Mouse (Mus musculus) MEL (cell line): ENCODE measurements around the gene Ppp1r27. TPM values are rescaled to one million over a fixed set of nuclear protein-coding genes. Genes with fewer than 3 reads are reported as not detected.
A peak's percentile ranks its signal among the peaks of the same experiment; 100 is the strongest.

Experiments
- DNase-seq: peaks from one replicate; pipeline ENCODE4 v3.0.0; 2011; ENCODE audit warnings: low read depth, low spot score
- H3K27ac ChIP-seq: 2 replicates; pipeline ENCODE4 v1.5.1; 2012; ENCODE audit warnings: low read depth, mild to moderate bottlenecking, control low read depth, low read length, moderate library complexity; ENCODE audit not compliant: control insufficient read depth
- H3K27me3 ChIP-seq, 2 experiments: fragments of 150-350 bp in 1 of 2; sonication (generic) in 1 of 2; 2 replicates each; pipeline ENCODE4 v1.6.1; 2012; ENCODE audit warnings: low read length in 2 of 2, mild to moderate bottlenecking in 2 of 2, improper control_type of control experiment in 1 of 2, moderate library complexity in 1 of 2; ENCODE audit not compliant: insufficient read depth in 2 of 2, control insufficient read depth in 1 of 2
- H3K36me3 ChIP-seq, 2 experiments: 2 replicates each; pipeline ENCODE4 v1.6.1; 2012 to 2014; ENCODE audit warnings: low read length in 2 of 2, improper control_type of control experiment in 1 of 2, inconsistent platforms in 1 of 2, mild to moderate bottlenecking in 1 of 2; ENCODE audit not compliant: insufficient read depth in 2 of 2, control insufficient read depth in 1 of 2
- H3K4me1 ChIP-seq, 2 experiments: fragments of 150-350 bp in 1 of 2; sonication (generic) in 1 of 2; 2 replicates each; pipeline ENCODE4 v1.6.1; 2012; ENCODE audit warnings: low read length in 2 of 2, improper control_type of control experiment in 1 of 2, mild to moderate bottlenecking in 1 of 2; ENCODE audit not compliant: insufficient read depth in 2 of 2, control insufficient read depth in 1 of 2
- H3K4me3 ChIP-seq, 2 experiments: fragments of 150-350 bp in 1 of 2; sonication (generic) in 1 of 2; 2 replicates each; pipeline ENCODE4 v1.5.1; 2012; ENCODE audit warnings: low read depth in 2 of 2, low read length in 2 of 2, mild to moderate bottlenecking in 2 of 2, moderate library complexity in 2 of 2, control low read depth in 1 of 2, improper control_type of control experiment in 1 of 2; ENCODE audit not compliant: control insufficient read depth in 1 of 2, insufficient read depth in 1 of 2
- H3K79me2 ChIP-seq: 2 replicates; pipeline ENCODE4 v1.6.1; 2012; ENCODE audit warnings: mild to moderate bottlenecking, low read length, moderate library complexity; ENCODE audit not compliant: control insufficient read depth, poor library complexity, insufficient read depth
- H3K9ac ChIP-seq: 2 replicates; pipeline ENCODE4 v1.6.1; 2012; ENCODE audit warnings: low read depth, mild to moderate bottlenecking, control low read depth, low read length, moderate library complexity; ENCODE audit not compliant: control insufficient read depth, poor library complexity, severe bottlenecking
- H3K9me3 ChIP-seq: fragments of 150-350 bp; sonication (generic); replicated peaks from 2 replicates; pipeline ENCODE4 v1.6.1; 2012; ENCODE audit warnings: mild to moderate bottlenecking, low read length, improper control_type of control experiment, moderate library complexity; ENCODE audit not compliant: insufficient read depth
- BHLHE40 ChIP-seq: IDR thresholded peaks from 2 replicates; pipeline ENCODE4 v1.6.1; 2012; ENCODE audit warnings: low read depth, mild to moderate bottlenecking, inconsistent platforms, low read length, improper control_type of control experiment, borderline replicate concordance
- CHD2 ChIP-seq: IDR thresholded peaks from 2 replicates; pipeline ENCODE4 v1.6.1; 2011; ENCODE audit warnings: low read length, improper control_type of control experiment
- CTCF ChIP-seq, 3 experiments: IDR thresholded peaks in 2 of 3; conservative IDR thresholded peaks in 1 of 3; 2 replicates each; pipeline ENCODE4 v1.5.1; 2011 to 2012; ENCODE audit warnings: low read length in 3 of 3, low read depth in 2 of 3, mild to moderate bottlenecking in 2 of 3, improper control_type of control experiment in 1 of 3, inconsistent platforms in 1 of 3, mixed read lengths in 1 of 3, moderate library complexity in 1 of 3; ENCODE audit not compliant: control insufficient read depth in 1 of 3, insufficient read depth in 1 of 3, poor library complexity in 1 of 3, severe bottlenecking in 1 of 3
- E2F4 ChIP-seq: IDR thresholded peaks from 2 replicates; pipeline ENCODE4 v1.6.1; 2011; ENCODE audit warnings: low read depth, low read length, improper control_type of control experiment, borderline replicate concordance
- ELF1 ChIP-seq: IDR thresholded peaks from 2 replicates; pipeline ENCODE4 v1.6.1; 2014; ENCODE audit warnings: low read depth, mild to moderate bottlenecking, inconsistent platforms, low read length, improper control_type of control experiment, moderate library complexity
- EP300 ChIP-seq, 2 experiments: IDR thresholded peaks; 2 replicates each; pipeline ENCODE4 v1.6.1; 2011; ENCODE audit warnings: improper control_type of control experiment in 2 of 2, low read length in 2 of 2, low read depth in 1 of 2, mild to moderate bottlenecking in 1 of 2
- ETS1 ChIP-seq: IDR thresholded peaks from 2 replicates; pipeline ENCODE4 v1.6.1; 2012; ENCODE audit warnings: low read depth, mild to moderate bottlenecking, inconsistent platforms, low read length, improper control_type of control experiment, moderate library complexity
- GABPA ChIP-seq: IDR thresholded peaks from 2 replicates; pipeline ENCODE4 v1.6.1; 2012; ENCODE audit warnings: low read depth, mild to moderate bottlenecking, inconsistent platforms, low read length, improper control_type of control experiment, moderate library complexity
- HCFC1 ChIP-seq: IDR thresholded peaks from 2 replicates; pipeline ENCODE4 v1.6.1; 2012; ENCODE audit warnings: low read depth, mild to moderate bottlenecking, inconsistent platforms, low read length, improper control_type of control experiment, moderate library complexity
- JUND ChIP-seq: IDR thresholded peaks from 2 replicates; pipeline ENCODE4 v1.6.1; 2011; ENCODE audit warnings: low read depth, mild to moderate bottlenecking, improper control_type of control experiment, low read length
- KAT2A ChIP-seq: conservative IDR thresholded peaks from 2 replicates; pipeline ENCODE4 v1.6.1; 2012; ENCODE audit warnings: low read depth, low read length, improper control_type of control experiment, inconsistent platforms
- MAFK ChIP-seq: IDR thresholded peaks from 2 replicates; pipeline ENCODE4 v1.6.1; 2011; ENCODE audit warnings: low read depth, mild to moderate bottlenecking, low read length, improper control_type of control experiment, borderline replicate concordance
- MAX ChIP-seq: IDR thresholded peaks from 2 replicates; pipeline ENCODE4 v1.6.1; 2011; ENCODE audit warnings: low read length, improper control_type of control experiment
- MAZ ChIP-seq: IDR thresholded peaks from 2 replicates; pipeline ENCODE4 v1.6.1; 2012; ENCODE audit warnings: low read depth, mild to moderate bottlenecking, inconsistent platforms, low read length, improper control_type of control experiment
- MXI1 ChIP-seq: IDR thresholded peaks from 2 replicates; pipeline ENCODE4 v1.6.1; 2011; ENCODE audit warnings: mild to moderate bottlenecking, low read depth, low read length, improper control_type of control experiment
- MYC ChIP-seq: IDR thresholded peaks from 2 replicates; pipeline ENCODE4 v1.6.1; 2011; ENCODE audit warnings: low read depth, mild to moderate bottlenecking, low read length, improper control_type of control experiment, moderate library complexity
- NRF1 ChIP-seq: IDR thresholded peaks from 2 replicates; pipeline ENCODE4 v1.6.1; 2014; ENCODE audit warnings: low read depth, mild to moderate bottlenecking, inconsistent platforms, low read length, improper control_type of control experiment, moderate library complexity; ENCODE audit not compliant: poor library complexity, insufficient read depth, severe bottlenecking
- POLR2A ChIP-seq, 2 experiments: IDR thresholded peaks; 2 replicates each; pipeline ENCODE4 v1.6.1; 2011 to 2012; ENCODE audit warnings: low read length in 2 of 2, mild to moderate bottlenecking in 2 of 2, control low read depth in 1 of 2, improper control_type of control experiment in 1 of 2, low read depth in 1 of 2, moderate library complexity in 1 of 2; ENCODE audit not compliant: control insufficient read depth in 1 of 2, insufficient read depth in 1 of 2, poor library complexity in 1 of 2
- POLR2AphosphoS5 ChIP-seq: IDR thresholded peaks from 2 replicates; pipeline ENCODE4 v1.6.1; 2012; ENCODE audit warnings: low read depth, borderline replicate concordance, mild to moderate bottlenecking, inconsistent platforms, low read length, moderate library complexity, mixed read lengths
- RAD21 ChIP-seq: IDR thresholded peaks from 2 replicates; pipeline ENCODE4 v1.6.1; 2011; ENCODE audit warnings: mild to moderate bottlenecking, low read depth, low read length, improper control_type of control experiment
- RCOR1 ChIP-seq: IDR thresholded peaks from 2 replicates; pipeline ENCODE4 v1.6.1; 2012; ENCODE audit warnings: low read depth, mild to moderate bottlenecking, inconsistent platforms, low read length, improper control_type of control experiment
- SIN3A ChIP-seq: IDR thresholded peaks from 2 replicates; pipeline ENCODE4 v1.6.1; 2012; ENCODE audit warnings: low read length, improper control_type of control experiment, inconsistent platforms
- SMC3 ChIP-seq: IDR thresholded peaks from 2 replicates; pipeline ENCODE4 v1.6.1; 2011; ENCODE audit warnings: low read depth, low read length, improper control_type of control experiment
- TAL1 ChIP-seq: IDR thresholded peaks from 2 replicates; pipeline ENCODE4 v1.6.1; 2012; ENCODE audit warnings: mild to moderate bottlenecking, inconsistent platforms, low read length, moderate library complexity, mixed read lengths
- TCF12 ChIP-seq: IDR thresholded peaks from 2 replicates; pipeline ENCODE4 v1.6.1; 2014; ENCODE audit warnings: low read depth, mild to moderate bottlenecking, inconsistent platforms, low read length, improper control_type of control experiment, moderate library complexity
- UBTF ChIP-seq: IDR thresholded peaks from 2 replicates; pipeline ENCODE4 v1.6.1; 2012; ENCODE audit warnings: low read depth, mild to moderate bottlenecking, inconsistent platforms, low read length, improper control_type of control experiment, moderate library complexity, borderline replicate concordance; ENCODE audit not compliant: insufficient read depth
- ZMIZ1 ChIP-seq: IDR thresholded peaks from 2 replicates; pipeline ENCODE4 v1.6.1; 2012; ENCODE audit warnings: low read depth, mild to moderate bottlenecking, inconsistent platforms, low read length, improper control_type of control experiment, moderate library complexity
- polyA plus RNA-seq, 2 experiments: library from polyadenylated mRNA; stranded (reverse) in 1 of 2; unstranded in 1 of 2; fragments of >175 nt in 1 of 2; fragments of >200 nt in 1 of 2; gene quantifications; 2 replicates each; pipeline versions ENCODE4 v1.2.1 to v1.2.4; 2012; ENCODE audit warnings: low replicate concordance in 2 of 2, low read depth in 1 of 2; ENCODE audit not compliant: insufficient read length in 2 of 2, insufficient read depth in 1 of 2, missing spikeins in 1 of 2
- total RNA-seq: library from RNA; depleted of rRNA; stranded (reverse); fragments of 300-350 nt; gene quantifications from 2 replicates; pipeline ENCODE4 v1.2.3, GENCODE M21; 2012

The Ppp1r27 gene
- total and polyA plus RNA-seq, 3 experiments: not detected

DNA sequence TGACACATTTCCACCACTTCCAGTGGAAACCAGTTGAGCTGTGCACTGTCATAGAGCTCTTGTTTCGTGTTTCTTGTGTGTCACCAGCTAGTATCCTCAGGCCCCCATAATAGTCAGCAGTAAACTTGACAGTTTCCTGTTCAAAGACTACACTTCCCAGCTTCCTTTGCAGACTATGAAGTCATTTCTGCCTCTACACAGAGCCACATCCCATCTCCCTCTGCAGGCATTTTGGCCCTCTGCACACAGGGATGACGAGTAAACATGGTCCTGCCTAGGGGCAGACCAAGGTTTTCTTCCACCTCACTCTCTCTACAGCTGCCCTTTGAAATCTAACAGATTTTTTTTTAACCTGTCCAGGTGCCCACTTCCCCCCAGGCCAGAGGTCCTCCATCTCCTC is 3.5 kb downstream of the Ppp1r27 start:
- Histone ChIP-seq H3K9ac (no peak overlapping the region), H3K79me2 (peaks cover 14% of the 10 kb centered on the region), H3K9me3 (no peaks in the 10 kb centered on the region), H3K36me3 (peaks cover 0 to 8% of the 10 kb centered on the region in 2 experiments; a peak in 3 of 4 replicates), H3K27me3 (no peaks in the 10 kb centered on the region), H3K27ac (no peak overlapping the region), H3K4me1 (peaks cover 7 to 19% of the 10 kb centered on the region in 2 experiments), H3K4me3 (no peak overlapping the region)
- TF ChIP-seq CTCF (IDR thresholded peaks at IDR 0.05 in 2 of 3, conservative IDR thresholded peaks at IDR 0.05 in 1 of 3; ENCODE audit: control insufficient read depth in 1 of 3, insufficient read depth in 1 of 3, low read depth in 2 of 3, low read length in 3 of 3, poor library complexity in 1 of 3, severe bottlenecking in 1 of 3) (peak in 1 of 3 experiments; percentile 10; a peak in 1 of 6 replicates), SMC3 (0 out of 2 replicates have a peak, but pooled peaks have one; percentile 18), SIN3A (peak; percentile 75), KAT2A (peak; percentile 60), RCOR1 (no peak), MXI1 (no peak), HCFC1 (peak; percentile 91), MAZ (0 out of 2 replicates have a peak, but pooled peaks have one; percentile 30)
- peak; percentile 62 for DNase-seq

DNA sequence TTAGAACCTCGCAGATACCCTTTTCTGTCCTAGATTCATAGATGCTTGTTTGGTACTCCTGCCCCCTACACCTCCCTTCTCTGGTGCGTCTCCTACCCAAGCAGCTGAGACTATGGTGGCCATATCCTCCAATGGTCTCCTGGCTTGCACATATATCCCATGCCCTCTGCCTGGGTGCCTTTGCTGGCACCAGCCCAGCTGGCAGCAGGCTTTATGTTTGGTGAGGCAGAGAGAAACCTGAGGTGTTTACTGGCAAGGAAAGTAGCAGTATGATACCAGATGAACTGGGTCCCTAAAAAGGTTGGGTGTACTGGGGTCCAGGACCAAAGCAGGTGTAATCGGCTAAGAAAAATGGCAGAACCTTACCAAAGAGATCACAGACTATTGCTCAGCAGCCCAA is 5.0 kb downstream of the Ppp1r27 start:
- peaks cover 7 to 19% of the 10 kb centered on the region in 2 experiments for H3K4me1 ChIP-seq
- H3K79me2 ChIP-seq: peaks cover 14% of the 10 kb centered on the region

DNA sequence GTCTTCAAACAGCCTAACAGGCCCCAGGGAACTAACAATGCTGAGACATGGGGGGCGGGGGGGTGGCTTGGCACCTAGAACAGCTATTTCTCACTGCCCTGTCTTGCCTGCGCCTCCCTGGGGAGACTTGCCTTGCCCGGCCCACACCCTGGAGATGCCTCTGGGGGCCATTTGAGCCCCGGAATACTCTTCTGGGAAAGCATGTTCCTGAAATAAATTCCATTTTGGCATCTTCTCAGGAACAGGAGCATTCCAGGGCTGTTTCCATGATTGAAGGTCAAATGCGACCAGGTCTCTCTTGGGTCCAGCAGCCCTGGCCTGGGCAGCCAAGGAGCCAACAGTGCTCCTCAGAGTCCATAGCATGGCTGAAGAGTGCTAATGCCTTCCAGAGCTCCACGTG is 8.6 kb downstream of the Ppp1r27 start:
- Histone ChIP-seq H3K27ac (no peak overlapping the region), H3K4me1 (peaks cover 0 to 12% of the 10 kb centered on the region in 2 experiments; a peak in 1 of 4 replicates), H3K27me3 (no peaks in the 10 kb centered on the region), H3K79me2 (no peaks in the 10 kb centered on the region), H3K9me3 (no peaks in the 10 kb centered on the region), H3K4me3 (no peak overlapping the region), H3K36me3 (no peaks in the 10 kb centered on the region; a peak in 1 of 4 replicates), H3K9ac (no peak overlapping the region)
- DNase-seq: no peak
- no peak for TF ChIP-seq ZMIZ1
- no peak for TF ChIP-seq MYC
- no peak for TF ChIP-seq TAL1
- no peak for TF ChIP-seq RCOR1
- TF ChIP-seq CHD2: no peak
- TF ChIP-seq GABPA: no peak
- no peak for TF ChIP-seq CTCF (IDR thresholded peaks at IDR 0.05 in 2 of 3, conservative IDR thresholded peaks at IDR 0.05 in 1 of 3; ENCODE audit: control insufficient read depth in 1 of 3, insufficient read depth in 1 of 3, low read depth in 2 of 3, low read length in 3 of 3, poor library complexity in 1 of 3, severe bottlenecking in 1 of 3)
- no peak for TF ChIP-seq UBTF
- TF ChIP-seq NRF1: no peak
- TF ChIP-seq MAX: no peak
- no peak for TF ChIP-seq TCF12
- TF ChIP-seq POLR2AphosphoS5: no peak
- TF ChIP-seq BHLHE40: no peak
- TF ChIP-seq KAT2A: no peak
- TF ChIP-seq JUND: no peak
- no peak for TF ChIP-seq SMC3
- no peak for TF ChIP-seq ELF1
- no peak for TF ChIP-seq E2F4

More for the DNA sequence above, 5.0 kb downstream of the Ppp1r27 start:
- no peaks in the 10 kb centered on the region for H3K27me3 ChIP-seq
- H3K4me3 ChIP-seq: no peak overlapping the region
- peaks cover 0 to 8% of the 10 kb centered on the region in 2 experiments; a peak in 3 of 4 replicates for H3K36me3 ChIP-seq
- no peak for DNase-seq
- TF ChIP-seq RAD21 (no peak), MAX (no peak), ZMIZ1 (no peak), POLR2A (IDR thresholded peaks at IDR 0.05; ENCODE audit: control insufficient read depth in 1 of 2, insufficient read depth in 1 of 2, low read depth in 1 of 2, low read length in 2 of 2, poor library complexity in 1 of 2) (no peak), MAFK (no peak), MYC (no peak), ETS1 (no peak), NRF1 (no peak), EP300 (IDR thresholded peaks at IDR 0.05; ENCODE audit: low read depth in 1 of 2, low read length in 2 of 2) (no peak), KAT2A (no peak)
- H3K27ac ChIP-seq: no peak overlapping the region
- H3K9ac ChIP-seq: no peak overlapping the region
- H3K9me3 ChIP-seq: no peaks in the 10 kb centered on the region
